Mouse (Mus musculus): ENCODE results near the gene Yy1.

Gene Yy1

DNA sequence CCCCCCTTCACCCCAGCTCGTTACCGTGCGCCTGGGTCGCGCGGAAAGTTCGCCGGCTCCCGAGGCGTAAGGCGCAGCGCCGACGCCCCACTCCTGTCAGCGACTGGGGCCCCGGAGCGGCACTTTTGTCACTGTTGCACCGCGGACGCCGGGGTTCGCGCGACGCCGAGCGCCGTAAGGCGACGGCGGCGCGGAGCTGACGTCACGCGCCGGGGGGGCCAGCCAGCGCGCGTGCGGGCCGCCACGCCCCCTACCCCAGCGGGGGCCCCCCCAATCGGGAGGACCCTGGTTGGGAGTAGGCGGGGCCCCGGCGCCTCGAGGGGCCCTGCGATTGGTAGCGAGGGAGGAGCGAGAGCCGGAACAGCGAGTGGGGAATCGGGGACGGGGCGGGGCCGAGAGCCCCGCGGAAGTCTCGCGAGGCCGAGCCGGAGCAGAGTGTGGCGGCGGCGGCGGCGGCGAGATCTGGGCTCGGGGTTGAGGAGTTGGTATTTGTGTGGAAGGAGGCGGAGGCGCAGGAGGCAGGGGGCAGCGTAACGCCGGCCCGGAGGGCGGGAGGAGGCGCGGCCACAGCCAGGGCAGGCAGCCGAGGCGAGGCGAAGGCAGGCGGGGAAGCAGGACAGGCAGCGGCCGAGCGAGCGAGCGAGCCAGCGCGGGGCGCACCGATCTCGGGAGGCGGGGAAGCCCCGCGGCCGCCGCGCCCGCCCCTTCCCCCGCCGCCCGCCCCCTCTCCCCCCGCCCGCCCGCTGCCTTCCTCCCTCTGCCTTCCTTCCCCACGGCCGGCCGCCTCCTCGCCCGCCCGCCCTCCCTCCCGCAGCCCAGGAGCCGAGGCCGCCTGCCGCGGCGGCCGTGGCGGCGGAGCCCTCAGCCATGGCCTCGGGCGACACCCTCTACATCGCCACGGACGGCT, at the start of gene Yy1:
Yy1 (plus strand) TSS at position 428 of the 907 bp plus-strand sequence.
- peak; percentile 96 for DNase-seq (ENCODE audit: low spot score)

DNA sequence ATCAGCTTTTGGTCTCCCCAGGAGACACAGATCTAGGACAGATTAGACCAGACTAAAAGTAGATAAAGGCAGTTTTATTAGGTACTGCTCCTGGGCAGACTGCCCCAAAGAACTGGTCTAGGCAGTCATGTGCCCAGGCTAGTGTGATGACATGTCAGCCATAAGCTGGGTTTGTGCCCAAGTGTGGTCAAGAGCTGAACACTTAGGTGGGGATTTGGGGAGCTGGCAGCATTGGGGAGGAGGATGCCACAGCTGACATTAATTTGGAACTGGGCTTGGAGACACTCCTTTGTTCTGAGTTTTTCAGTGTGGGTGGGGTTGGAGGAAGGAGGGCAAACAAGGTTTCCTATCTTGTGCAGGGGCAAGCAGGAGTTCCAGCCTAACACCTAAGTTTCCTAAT, 46.8 kb upstream of the Yy1 start:
- no peak for DNase-seq (ENCODE audit: low spot score)

DNA sequence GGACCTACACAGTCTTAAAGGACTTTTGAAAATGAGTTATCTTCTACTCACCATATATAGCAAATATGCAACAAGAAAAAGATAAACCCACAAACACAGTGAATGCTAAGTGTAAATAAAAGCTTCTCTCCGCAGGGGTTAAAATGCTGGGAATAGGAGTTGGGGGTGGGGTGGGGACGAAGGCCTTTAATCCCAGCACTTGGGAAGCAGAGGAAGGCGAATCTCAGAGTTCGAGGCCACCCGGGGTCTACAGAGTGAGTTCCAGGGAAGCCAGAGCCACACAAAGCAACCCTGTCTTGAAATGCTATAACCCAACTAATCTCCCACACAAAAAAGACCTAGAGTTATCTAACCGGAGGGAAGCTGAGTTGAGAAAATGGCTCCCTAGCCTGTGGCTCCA, 43.8 kb upstream of the Yy1 start:
- DNase-seq (ENCODE audit: low spot score), result no peak

DNA sequence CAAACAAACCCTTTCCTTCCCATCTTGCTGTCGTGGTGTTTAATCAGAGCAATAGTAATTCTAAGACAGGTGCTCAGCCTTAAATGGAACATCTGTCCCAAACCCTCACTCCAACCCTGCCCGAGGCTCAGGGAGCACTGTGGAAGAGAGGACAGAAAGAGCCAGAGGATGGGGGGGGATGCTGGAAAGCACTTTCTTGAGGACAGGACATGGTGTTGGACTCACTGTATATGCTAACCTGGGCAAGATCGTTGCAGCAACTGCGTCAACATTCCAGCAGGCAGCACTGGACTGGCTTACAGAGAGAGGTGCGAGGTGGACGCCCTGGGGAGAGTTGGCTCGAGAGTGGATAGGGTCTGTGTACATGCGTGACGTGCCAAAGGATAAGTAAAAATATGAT, 43.3 kb upstream of the Yy1 start:
- DNase-seq (ENCODE audit: low spot score), result no peak

DNA sequence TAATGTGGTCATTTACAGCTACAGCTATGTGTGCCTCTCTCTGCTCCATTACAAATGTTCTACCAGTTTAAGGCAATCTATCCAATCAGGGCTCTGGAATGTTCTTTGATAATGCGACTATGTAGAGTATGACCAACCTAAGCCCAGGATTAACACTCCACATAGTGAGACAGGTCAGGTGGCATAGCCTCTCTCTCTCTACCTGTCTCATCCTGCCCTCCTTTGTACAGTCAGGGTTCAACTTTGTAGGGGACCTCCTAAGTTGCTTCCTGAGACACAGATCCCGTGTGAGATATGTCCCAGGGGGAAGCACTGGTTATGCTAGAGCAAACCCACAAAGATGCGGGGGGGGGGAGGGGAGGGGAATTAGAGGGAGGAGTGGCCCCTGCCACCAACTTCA, 42.5 kb upstream of the Yy1 start:
- no peak for DNase-seq (ENCODE audit: low spot score)

DNA sequence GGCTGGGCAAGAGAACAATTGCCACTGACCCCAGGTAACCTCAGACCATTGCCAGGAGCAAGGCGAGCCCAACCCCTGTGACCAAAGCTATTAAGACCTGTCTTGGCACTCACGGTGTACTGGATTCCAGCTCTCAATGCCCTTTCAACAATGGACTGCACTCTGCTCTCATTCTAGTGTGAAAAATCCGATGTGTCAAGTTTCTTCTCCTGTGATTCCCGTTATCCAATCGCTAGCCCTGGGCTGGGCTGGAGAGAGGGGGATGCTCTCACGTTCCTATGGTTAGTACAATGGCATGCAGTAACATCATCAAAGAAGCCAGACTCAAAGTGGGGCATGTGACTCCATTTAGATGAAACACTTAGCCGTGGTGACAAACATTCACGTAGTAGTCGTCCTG, 41.0 kb upstream of the Yy1 start:
- no peak for DNase-seq (ENCODE audit: low spot score)

DNA sequence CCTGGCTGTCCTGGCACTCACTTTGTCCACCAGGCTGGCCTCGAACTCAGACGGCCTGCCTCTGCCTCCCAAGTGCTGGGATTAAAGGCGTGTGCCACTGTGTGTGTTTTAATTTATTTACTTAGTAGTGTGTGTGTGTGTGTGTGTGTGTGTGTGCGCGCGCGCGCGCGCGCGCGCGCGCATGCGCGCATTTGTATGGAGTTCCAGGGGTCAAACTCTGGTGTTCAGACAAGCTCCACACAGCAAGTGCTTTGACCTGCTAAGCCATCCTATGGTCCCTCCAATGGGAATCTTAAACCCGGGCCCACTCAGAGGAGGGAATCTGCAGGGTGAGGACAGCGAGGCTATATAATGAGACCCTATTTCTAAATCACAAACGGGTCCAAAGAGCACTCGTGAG, 37.6 kb upstream of the Yy1 start:
- DNase-seq (ENCODE audit: low spot score), result no peak

DNA sequence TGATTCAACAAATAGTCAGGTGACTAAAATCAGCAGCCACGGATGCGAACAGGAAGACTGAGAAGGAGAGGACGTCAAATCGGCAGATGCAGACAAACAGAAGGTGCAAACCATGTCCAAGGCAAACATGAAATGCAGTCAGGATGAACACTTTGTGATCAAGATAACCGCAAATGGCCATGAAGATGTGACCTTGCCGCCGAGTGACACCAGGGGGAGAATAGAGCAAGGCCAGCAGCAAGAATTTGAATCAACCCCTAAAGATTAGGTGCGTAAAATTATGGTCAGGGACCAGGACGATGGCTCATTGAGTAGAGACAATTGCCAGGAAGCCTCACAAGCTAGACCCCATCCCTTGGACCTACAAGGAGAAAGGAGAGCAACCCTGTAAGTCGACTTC, 36.2 kb upstream of the Yy1 start:
- DNase-seq (ENCODE audit: low spot score), result no peak

DNA sequence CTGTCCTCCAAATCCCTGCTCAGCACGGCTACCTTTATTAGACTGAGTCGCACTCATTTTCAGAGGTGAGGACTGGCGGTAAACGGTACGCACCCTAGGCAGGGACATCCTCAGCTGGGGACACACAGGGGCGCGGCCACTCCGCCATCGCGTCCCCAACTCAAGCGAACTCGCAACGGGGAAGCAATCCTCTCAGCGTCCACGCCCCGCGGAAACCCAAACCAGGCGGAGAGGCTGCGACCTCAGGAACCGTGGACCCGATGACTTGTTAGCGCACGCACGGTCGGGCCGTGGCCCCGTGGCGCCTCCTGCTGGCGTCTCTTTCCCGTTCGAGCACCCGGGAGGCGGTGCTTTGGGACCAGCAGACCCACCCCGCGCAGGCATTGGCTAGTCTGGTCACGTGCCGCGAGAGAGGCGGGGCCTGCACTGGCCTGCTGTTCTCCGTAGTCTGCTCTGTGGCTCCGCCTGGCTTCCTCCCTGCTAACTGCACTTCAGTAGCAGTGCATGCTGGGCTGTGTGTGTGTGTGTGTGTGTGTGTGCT, 35.0 kb upstream of the Yy1 start:
- DNase-seq (ENCODE audit: low spot score), result peak; percentile 98

DNA sequence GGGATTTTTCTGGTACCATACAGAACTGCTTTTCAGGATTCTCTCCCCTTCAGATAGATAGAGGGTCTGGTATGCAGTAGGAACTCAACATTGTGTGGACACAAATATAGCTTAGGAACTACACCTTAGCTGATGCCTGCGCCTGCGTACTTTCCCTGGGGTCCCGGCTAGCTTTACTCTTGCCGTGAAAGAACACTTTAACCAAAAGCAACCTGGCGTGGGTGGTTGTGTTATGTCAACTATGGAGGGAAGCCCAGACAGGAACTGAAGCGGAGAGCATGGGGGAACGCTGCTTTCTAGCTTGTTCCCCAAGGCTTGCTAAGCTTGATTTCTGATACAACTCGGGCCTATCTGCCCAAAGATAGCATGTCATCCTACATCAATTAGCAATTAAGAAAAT, 34.5 kb upstream of the Yy1 start:
- DNase-seq (ENCODE audit: low spot score), result no peak

DNA sequence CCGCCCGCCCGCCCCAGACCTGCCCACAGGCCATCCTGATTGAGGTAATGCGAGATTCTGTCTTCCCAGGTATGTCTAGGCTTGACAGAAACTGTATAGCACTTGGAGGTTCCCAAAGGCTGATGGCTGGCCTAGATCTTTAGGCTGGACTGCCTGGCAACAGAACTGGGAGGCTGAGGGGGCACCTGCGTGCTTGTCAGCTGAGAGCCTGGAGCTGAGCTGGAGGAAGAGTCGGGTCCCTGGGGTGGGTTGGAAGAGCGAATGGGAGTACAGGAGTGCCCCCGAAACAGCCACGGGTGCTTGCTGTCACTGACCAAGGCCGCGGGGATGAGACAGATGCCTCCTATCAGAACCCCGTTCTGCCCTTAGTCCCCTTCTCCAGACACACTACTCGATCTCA, 34.1 kb upstream of the Yy1 start:
- no peak for DNase-seq (ENCODE audit: low spot score)

DNA sequence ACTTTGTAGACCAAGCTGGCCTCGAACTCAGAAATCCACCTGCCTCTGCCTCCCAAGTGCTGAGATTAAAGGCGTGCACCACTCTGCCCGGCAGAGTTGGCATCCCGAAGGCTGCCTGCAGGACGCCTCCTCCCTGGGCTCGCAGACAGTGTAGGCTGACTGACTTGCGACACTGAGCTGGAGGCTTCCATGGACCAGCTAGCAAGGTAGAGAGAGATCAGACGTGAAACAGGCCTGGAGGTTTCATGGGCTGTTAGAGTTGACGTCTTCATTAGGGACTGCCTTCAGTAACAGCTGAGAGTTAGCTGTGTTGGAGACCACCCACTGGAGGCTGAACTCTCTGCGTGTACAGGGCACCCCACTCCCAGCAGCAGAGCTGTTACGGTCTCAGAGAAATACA, 33.5 kb upstream of the Yy1 start:
- DNase-seq (ENCODE audit: low spot score), result no peak

DNA sequence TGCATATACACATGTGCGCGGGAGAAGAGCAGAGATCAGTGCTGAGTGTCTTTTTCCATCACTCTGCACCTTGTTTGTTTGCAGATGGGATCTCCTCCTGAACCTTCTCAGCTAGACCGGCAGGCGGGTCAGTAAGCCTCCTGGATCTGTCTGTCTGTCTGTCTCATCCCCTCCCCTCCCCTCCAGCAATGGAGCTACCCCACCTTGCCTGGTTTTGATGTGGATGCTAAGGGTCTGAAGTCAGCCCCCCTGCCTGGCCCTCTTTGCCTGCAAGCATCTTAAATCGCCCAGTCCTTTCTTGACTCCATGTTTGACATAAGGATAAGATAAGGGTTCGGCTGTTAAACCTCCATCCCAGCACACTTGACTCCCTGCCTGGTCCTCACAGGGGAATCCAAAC, 32.8 kb upstream of the Yy1 start:
- no peak for DNase-seq (ENCODE audit: low spot score)

DNA sequence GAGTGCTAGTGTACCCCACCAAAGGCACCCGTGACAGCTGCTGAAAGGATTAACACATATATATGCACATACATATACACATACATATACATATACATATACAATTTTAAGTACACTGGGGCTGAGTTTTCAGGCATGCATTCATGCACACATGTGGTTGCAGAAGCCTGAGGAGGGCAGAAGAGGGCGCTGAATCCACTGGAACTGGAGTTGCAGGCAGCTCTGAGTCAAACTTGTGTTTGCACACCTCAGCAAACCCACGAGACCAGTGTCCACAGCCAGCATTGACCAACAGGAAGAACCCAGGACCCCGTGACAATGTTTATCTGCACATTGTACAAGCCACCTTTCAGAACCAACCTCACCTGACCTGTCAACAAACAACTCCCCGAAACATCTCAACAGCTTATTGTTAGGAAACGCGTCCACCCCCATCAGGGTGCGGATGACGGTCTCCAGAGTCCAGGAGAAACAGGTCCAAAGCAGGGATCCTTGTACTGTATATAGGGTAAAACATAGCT, 32.2 kb upstream of the Yy1 start:
- DNase-seq (ENCODE audit: low spot score), result no peak

DNA sequence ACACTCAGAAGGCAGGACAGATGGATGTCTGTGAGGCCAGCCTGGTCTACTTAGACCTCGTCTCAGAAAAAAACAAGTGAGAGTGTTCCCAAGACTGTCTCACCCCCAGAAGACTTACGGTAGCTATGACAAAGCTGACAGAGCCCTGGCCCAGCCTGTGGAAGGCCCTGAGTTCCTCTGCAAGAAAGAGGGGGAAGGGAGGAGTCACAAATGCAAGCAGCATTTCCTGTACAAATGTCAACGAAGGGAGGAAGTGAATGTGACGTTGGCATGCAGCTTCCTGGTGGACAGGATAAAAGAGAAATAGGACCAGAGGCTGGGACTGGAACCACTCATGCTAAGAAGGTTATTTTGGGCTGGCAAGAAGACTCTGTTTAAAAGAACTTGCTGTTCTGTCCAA, 31.6 kb upstream of the Yy1 start:
- no peak for DNase-seq (ENCODE audit: low spot score)

DNA sequence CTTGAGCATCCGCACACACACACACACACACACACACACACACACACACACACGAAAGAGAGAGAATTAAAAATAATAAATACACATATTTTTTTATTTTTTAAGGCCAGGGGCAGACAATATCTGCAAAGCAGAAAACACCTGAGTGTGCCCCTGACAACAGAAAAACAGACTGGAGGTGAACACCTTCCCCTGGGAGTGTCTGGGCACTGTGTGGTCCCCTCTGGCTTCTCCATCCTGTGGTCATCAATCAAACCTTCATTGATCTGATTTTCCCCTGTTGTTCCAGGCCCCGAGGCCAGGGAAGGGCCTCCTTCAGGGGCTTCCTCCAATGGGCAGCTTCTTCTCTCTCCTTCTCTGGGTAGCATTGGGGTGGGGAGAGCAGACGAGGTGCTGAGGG, 31.1 kb upstream of the Yy1 start:
- DNase-seq (ENCODE audit: low spot score), result no peak

DNA sequence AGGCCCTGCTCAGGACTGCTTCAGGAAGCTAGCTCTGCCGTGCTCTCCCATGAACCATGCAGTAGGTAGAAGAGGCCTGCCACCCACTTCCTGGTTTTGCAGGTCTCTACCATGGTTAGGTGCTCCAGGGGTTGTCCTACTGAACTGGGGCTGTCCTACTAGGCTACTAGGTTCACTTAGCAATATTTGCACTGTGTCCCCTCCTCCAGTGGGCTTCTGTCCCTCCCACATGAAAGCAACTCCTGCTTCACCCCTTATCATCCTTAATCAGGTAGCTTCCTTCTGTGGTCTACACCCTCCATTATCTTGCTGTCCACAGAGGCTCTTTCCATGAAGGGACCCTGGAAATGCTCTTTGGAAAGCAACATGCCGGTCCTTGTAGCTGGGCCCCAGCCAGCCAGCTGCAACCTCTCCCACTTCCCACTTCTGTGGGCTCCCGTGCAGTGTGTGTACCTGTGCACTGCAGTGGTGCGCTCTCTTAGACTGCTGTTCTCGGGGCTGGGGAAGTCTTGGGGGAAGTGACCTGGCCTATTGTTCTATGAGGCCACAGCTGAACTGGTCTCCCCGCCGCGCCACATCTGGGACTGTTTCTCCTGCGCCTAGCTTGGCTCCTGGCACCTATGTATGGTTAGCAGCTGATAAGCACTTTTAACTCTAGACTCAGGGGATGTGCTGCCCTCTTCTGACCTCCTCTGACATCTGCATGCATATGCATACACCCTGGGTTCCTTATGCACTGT, 29.5 kb upstream of the Yy1 start:
- DNase-seq (ENCODE audit: low spot score), result no peak

DNA sequence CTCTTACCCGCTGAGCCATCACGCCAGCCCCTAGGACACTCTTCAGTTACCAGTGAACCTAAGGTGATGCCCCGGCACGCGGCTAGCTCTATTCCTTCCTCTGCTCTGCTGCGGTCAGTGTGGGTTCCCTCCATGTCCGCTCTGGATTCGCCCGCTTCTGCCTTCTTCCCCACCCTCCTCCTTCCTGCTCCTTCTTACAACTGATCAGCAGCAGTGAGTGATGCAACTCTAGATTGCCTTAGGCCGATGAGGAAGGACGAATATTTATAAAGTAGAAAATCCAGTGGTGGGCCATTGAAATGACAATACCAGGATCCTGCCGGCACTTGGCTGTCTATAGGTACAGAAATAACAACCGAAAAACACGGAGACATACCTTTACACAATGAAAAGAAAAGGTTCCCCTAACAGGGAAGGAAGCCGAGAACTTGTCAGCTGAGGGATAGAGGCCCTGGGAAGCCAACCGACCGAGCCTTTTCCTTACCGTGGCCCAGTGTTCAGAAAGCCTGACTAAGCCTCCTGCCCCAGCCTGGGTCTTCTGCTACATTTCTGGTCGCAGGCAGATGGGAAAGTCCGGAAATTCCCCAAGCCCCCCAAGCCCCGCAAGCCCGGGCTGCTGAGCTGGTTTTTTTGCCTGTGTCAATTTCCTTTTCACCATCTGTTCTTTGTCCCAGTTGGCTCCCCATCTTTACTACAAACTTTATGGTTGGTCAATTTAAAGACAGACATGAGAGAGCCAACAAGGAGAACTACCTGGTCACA, 27.7 kb upstream of the Yy1 start:
- DNase-seq (ENCODE audit: low spot score), result no peak

DNA sequence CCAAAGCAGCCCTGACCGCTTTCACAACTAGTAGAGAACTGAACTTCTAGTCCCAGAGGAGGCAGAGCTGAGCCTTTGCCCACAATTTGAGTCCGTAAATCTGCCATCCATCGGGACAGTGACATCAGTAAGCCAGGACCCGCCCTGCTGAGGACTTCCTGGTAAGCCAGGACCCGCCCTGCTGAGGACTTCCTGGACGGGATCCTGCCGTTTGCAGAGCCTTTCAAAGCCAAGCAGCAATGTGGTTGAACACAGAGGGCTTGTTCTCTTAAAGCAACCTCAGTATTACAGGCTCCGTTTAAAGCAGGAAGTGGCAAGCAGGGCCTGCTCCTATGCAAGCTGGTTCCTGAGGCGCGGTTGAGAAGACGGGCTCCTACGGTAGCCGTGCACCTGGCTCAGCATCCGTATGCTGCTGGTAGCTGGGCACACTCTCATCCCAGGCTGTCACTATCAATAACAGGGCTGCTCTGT, 27.0 kb upstream of the Yy1 start:
- peak; percentile 66 for DNase-seq (ENCODE audit: low spot score)

DNA sequence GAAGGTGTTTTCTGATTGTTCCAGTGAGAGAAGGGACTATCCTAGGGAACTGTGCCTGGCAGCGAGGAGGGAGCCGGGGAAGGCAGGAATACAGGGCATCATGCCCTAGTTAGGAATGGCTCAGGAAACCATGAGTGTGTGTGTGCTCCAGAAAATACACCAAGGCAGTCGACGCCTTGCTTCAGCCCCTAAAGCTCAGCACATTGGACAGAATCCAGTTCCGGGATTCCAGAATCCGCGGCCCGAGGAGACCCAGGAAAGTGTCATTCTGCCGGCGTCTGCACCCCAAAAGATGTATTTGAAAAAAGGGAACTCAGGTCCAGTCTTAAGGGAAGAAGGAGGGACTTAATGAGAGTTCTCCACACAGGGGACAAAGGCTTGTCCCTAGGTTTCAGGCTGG, 26.5 kb upstream of the Yy1 start:
- DNase-seq (ENCODE audit: low spot score), result no peak

DNA sequence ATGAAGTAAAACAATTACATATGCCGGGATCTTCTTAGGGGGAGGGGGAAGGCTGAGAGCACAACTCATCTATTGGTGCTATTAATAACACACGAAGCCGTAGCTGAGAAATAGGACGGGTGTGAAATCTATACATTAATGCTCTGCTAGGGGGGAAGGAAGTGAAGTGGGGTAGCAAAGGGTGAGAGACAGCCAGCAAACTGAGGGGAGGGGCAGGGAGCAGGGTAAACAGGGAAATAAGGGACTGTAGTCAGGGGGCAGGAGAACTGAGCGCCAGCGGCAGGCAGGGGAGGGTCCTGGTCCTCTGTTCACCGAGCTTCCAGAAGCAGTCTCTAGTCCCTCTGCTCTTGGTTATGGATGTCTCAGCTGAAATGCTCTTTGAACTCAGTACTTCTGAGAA, 25.9 kb upstream of the Yy1 start:
- DNase-seq (ENCODE audit: low spot score), result no peak

DNA sequence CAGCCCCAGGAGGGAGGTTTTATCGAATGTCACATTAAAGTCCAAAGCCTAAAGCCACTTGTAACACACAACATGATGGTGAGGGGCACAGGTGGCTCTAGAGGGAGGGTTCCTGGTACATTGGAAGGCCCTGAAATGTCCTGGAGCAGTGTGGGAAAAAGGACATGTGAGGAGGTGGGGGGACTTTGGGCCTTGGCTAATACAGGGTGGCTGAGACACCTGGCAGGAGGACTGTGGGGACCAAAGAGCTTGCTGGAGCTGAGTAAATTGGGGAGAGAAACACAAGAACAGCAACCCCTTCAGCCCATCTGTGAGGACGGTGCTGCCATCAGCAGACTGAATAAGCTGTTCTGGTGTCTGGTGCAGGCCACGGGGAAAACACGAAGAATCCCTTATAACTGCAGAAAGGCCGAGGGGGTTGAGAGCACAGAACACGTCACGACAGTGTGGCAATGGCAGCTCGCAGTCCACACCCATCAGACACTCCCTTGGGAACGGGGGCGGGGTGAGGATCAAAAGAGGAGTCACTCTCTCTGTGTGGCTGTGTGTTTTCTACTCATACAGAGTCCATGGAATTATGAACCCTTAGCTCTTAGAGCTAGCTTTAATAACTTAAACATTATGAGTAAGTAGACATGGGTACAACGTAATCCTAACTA, 24.4 kb upstream of the Yy1 start:
- no peak for DNase-seq (ENCODE audit: low spot score)
